Mouse (Mus musculus): ENCODE measurements around the gene Ywhah. TPM values are rescaled to one million over a fixed set of nuclear protein-coding genes. Genes with fewer than 3 reads are reported as not detected.
"Not testable (repeated sequence)": the region's sequence is repeated elsewhere in the genome, so short reads cannot be mapped to it uniquely, and the experiment has no call there.

Ywhah gene
- polyA plus RNA-seq, 1 experiment from 2014 or later, result 431 TPM

GRCm38 (mm10) chr5:33015579-33015978, 3.0 kb upstream of the Ywhah start:
- Histone ChIP-seq H3K9me3 (no peaks in the 10 kb centered on the region), H3K36me3 (no peaks in the 10 kb centered on the region), H3K4me1 (peaks cover 11% of the 10 kb centered on the region; the same call in 1 of the 2 replicates), H3K9ac (no peak overlapping the region), H3K4me3 (replicated peaks) (no peak overlapping the region), H3K27ac (no peak overlapping the region), H3K4me2 (no peak overlapping the region), H3K27me3 (replicated peaks) (no peaks in the 10 kb centered on the region)
- ATAC-seq (ENCODE audit: insufficient read depth, low FRiP score, low read depth), result no peak
- 50% methylated on average over 5 of the region's 5 CpGs for WGBS

DNA sequence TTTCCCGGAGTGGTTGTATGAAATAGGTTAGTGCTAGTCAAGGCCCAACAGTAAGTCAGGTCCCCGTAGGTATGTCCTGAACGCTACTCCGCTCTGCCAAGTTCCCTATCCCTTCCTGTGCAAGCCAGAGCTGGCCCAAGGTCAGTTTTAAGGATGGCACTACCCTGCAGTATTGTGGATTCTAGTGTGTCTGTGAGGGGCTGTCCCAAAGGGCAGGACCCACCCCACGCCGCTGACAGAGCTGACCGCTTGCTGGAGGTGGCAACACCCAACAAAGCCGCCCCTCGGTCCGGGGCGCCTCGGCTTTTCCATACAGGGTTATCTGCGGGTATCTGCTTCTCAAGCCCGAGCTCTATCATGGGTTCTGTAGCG, 441 bp upstream of the Ywhah start:
- no peaks in the 10 kb centered on the region for H3K9me3 ChIP-seq
- no peak; the same call in 1 of the 2 replicates for ATAC-seq (ENCODE audit: insufficient read depth, low FRiP score, low read depth)
- peak overlapping the region; percentile 77; the same call in 1 of the 2 replicates for H3K9ac ChIP-seq

DNA sequence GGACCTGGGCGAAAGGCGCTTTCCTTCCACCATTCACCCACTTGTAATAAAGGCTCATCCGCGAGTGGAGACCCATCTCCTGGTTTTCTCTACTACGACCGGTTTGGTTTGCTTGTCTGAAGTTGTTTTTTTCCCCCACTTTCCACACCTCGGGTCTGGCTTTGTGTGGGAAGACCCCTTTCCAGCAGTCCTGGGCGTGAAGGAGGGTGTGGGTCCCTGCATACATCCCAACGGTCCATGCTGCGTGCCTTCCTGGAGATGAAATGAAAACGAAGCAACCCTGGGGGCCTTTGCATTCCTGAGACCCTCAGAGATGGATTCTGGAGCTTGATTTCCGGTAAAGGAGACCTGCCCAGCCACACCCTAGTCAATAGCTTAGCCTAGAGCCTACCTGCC, 808 bp downstream of the Ywhah start:
- WGBS, result 0% methylated on average over 12 of the region's 12 CpGs
- Histone ChIP-seq H3K4me1 (peaks cover 14% of the 10 kb centered on the region), H3K27me3 (replicated peaks) (no peaks in the 10 kb centered on the region)

More for the DNA sequence above, 441 bp upstream of the Ywhah start:
- Histone ChIP-seq H3K36me3 (no peaks in the 10 kb centered on the region), H3K4me2 (peak overlapping the region; percentile 77), H3K27ac (peak overlapping the region; percentile 95), H3K4me1 (peaks cover 11% of the 10 kb centered on the region), H3K4me3 (replicated peaks) (peak overlapping the region; percentile 69), H3K27me3 (replicated peaks) (no peaks in the 10 kb centered on the region)
- 5% methylated on average over 15 of the region's 15 CpGs for WGBS

DNA sequence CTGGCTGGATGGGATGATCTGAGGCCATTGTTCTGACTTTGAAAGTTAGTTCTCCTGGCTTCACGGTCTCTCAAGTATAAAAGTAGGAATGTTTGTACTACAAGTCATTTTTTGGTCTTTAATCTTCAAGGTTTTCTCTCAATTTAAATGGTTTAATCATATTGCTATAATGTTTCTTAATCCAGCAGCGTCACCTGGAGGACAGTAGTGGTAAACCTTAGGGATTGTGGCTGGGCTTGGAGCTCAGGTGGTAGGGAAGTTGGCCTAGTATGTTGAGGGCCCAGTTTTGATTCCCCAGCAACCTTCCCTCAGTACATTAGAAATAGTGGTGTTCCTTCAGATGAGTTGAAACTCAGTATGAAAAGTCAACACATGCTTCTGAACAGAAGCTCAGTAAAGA, 3.0 kb downstream of the Ywhah start:
- no peak for ATAC-seq (ENCODE audit: insufficient read depth, low FRiP score, low read depth)
- no peak overlapping the region for H3K9ac ChIP-seq
- H3K9me3 ChIP-seq, result no peaks in the 10 kb centered on the region
- H3K36me3 ChIP-seq, result peaks cover 6% of the 10 kb centered on the region; the same call in 1 of the 2 replicates
- no peak overlapping the region for H3K4me2 ChIP-seq
- 77% methylated on average over 2 of the region's 2 CpGs for WGBS
- H3K27ac ChIP-seq, result no peak overlapping the region
- H3K4me1 ChIP-seq, result peaks cover 14% of the 10 kb centered on the region
- no peaks in the 10 kb centered on the region for H3K27me3 ChIP-seq (replicated peaks)
- H3K4me3 ChIP-seq (replicated peaks), result no peak overlapping the region

More for the DNA sequence above, 808 bp downstream of the Ywhah start:
- H3K9me3 ChIP-seq, result no peaks in the 10 kb centered on the region
- peaks cover 3% of the 10 kb centered on the region; the same call in 1 of the 2 replicates for H3K36me3 ChIP-seq
- peak overlapping the region; percentile 99 for H3K27ac ChIP-seq
- H3K4me3 ChIP-seq (replicated peaks), result peak overlapping the region; percentile 69
- H3K9ac ChIP-seq, result peak overlapping the region; percentile 85
- peak overlapping the region; percentile 57 for H3K4me2 ChIP-seq
- ATAC-seq (ENCODE audit: insufficient read depth, low FRiP score, low read depth), result no peak

DNA sequence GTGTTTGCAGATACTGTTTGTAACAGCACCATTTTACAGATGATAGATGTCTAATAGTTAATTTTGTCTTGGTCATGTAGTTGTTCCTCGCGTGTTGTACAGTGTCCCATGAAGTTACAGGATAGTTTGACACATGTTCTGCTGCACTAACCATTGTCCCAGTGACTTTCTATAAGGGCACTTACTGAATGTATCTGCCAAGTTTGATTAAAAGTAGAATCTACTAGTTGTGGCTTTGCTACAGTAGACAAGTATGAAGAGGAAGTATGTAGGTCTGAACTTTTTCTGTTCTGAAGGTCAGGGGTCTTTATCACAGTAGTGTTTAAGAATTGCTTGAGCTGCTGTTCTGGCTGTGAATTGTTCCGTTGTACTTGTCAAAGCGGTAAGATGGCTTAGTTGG, 4.7 kb downstream of the Ywhah start:
- Histone ChIP-seq H3K27ac (no peak overlapping the region), H3K4me1 (peaks cover 9% of the 10 kb centered on the region), H3K4me2 (no peak overlapping the region), H3K9ac (no peak overlapping the region), H3K36me3 (peaks cover 10% of the 10 kb centered on the region; the same call in 1 of the 2 replicates), H3K27me3 (replicated peaks) (no peaks in the 10 kb centered on the region), H3K4me3 (replicated peaks) (no peak overlapping the region), H3K9me3 (no peaks in the 10 kb centered on the region)
- ATAC-seq (ENCODE audit: insufficient read depth, low FRiP score, low read depth), result no peak
- WGBS, result 89% methylated on average over 4 of the region's 4 CpGs

- no peak overlapping the region for H3K27ac ChIP-seq
- no peak overlapping the region for H3K4me2 ChIP-seq
- no peaks in the 10 kb centered on the region for H3K9me3 ChIP-seq
- peaks cover 18% of the 10 kb centered on the region; the same call in 1 of the 2 replicates for H3K36me3 ChIP-seq
- peaks cover 9% of the 10 kb centered on the region for H3K4me1 ChIP-seq
- H3K27me3 ChIP-seq (replicated peaks), result no peaks in the 10 kb centered on the region
- 50% methylated on average over 5 of the region's 5 CpGs for WGBS
- ATAC-seq (ENCODE audit: insufficient read depth, low FRiP score, low read depth), result peak; percentile 27; the same call in 1 of the 2 replicates
- no peak overlapping the region for H3K9ac ChIP-seq
- H3K4me3 ChIP-seq (replicated peaks), result no peak overlapping the region
Measured at GRCm38 (mm10) chr5:33024474-33024873, 5.9 kb downstream of the Ywhah start.

GRCm38 (mm10) chr5:33028656-33029055, 10.0 kb downstream of the Ywhah start:
- Histone ChIP-seq H3K4me2 (no peak overlapping the region), H3K9me3 (no peaks in the 10 kb centered on the region), H3K4me3 (replicated peaks) (no peak overlapping the region), H3K27me3 (replicated peaks) (no peaks in the 10 kb centered on the region), H3K9ac (no peak overlapping the region), H3K27ac (no peak overlapping the region), H3K4me1 (0 out of 2 replicates have a peak, but pooled peaks cover 2% of the 10 kb centered on the region), H3K36me3 (peaks cover 17% of the 10 kb centered on the region; the same call in 1 of the 2 replicates)
- 82% methylated on average over 2 of the region's 2 CpGs for WGBS
- no peak for ATAC-seq (ENCODE audit: insufficient read depth, low FRiP score, low read depth)

DNA sequence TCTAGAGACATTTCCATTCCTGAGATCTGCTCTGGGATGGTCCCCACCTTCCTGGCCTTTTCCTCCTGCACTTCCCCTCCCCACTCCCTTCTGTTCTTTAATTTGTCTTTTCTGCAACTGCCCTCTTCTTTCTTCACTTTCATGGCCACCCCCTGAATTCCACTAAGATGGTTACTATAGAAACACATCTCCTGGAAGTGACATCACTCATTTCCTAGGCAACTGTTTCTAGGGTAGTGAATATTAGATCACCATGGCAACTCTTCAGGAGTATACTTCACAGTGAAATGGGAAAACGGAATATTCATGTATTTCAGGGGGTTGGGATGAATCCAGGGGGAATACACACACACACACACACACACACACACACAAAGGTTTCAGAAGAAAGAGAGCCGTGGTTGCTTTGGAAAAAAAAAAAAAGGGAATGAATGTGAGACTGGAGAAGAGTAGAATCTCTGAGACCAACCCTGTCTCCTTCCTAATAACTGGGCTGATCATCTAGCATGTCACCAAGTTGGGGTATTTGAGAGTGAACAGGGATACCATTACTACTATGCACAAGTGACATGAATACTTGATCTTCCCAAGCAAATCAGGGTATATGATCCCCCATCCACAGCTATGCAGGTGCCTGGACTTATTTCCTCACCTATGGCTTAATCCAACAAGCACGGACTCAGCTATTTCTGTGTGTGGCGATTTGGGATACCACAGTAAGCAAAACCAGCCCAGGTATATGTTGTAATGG, 12.0 kb downstream of the Ywhah start:
- Histone ChIP-seq H3K4me3 (replicated peaks) (no peak overlapping the region), H3K27me3 (replicated peaks) (no peaks in the 10 kb centered on the region), H3K4me2 (no peak overlapping the region), H3K9ac (no peak overlapping the region), H3K9me3 (no peaks in the 10 kb centered on the region), H3K4me1 (no peaks in the 10 kb centered on the region), H3K27ac (no peak overlapping the region), H3K36me3 (peaks cover 13% of the 10 kb centered on the region; the same call in 1 of the 2 replicates)
- 68% methylated on average over 4 of the region's 4 CpGs for WGBS
- ATAC-seq (ENCODE audit: insufficient read depth, low FRiP score, low read depth), result no peak

- Histone ChIP-seq H3K36me3 (0 out of 2 replicates have a peak, but pooled peaks cover 13% of the 10 kb centered on the region), H3K4me1 (no peaks in the 10 kb centered on the region), H3K4me2 (no peak overlapping the region), H3K9me3 (no peaks in the 10 kb centered on the region), H3K27ac (no peak overlapping the region), H3K27me3 (replicated peaks) (no peaks in the 10 kb centered on the region), H3K4me3 (replicated peaks) (no peak overlapping the region), H3K9ac (no peak overlapping the region)
- no peak for ATAC-seq (ENCODE audit: insufficient read depth, low FRiP score, low read depth)
- WGBS, result 73% methylated on average over 10 of the region's 10 CpGs
Measured at GRCm38 (mm10) chr5:33032036-33032773, 13.6 kb downstream of the Ywhah start.

DNA sequence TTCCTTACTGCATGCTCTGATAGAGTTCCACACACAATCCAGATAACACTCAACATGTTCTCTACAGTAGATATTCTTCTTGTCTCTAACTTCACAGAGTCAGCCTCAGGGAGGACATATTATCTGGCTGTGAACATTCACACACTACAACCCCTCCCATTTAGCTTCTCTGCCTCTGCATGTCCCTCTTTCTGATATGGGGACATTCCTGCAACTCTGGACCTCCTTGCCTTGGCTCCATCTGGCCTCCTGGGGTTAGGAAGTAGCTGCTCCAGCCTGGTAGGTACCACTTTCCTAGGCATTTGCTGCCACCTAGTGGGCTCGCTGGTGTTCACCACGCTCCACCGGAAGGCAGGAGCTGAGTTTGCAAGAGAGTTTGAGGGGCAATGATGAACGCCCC, 14.5 kb downstream of the Ywhah start:
- Histone ChIP-seq H3K27me3 (replicated peaks) (no peaks in the 10 kb centered on the region), H3K9ac (no peak overlapping the region), H3K4me3 (replicated peaks) (no peak overlapping the region), H3K36me3 (0 out of 2 replicates have a peak, but pooled peaks cover 10% of the 10 kb centered on the region), H3K4me1 (no peaks in the 10 kb centered on the region), H3K4me2 (no peak overlapping the region), H3K9me3 (no peaks in the 10 kb centered on the region), H3K27ac (no peak overlapping the region)
- peak; percentile 75 for ATAC-seq (ENCODE audit: insufficient read depth, low FRiP score, low read depth)
- WGBS, result 2% methylated on average over 4 of the region's 4 CpGs

GRCm38 (mm10) chr5:33033633-33034032, 15.0 kb downstream of the Ywhah start:
- H3K9ac ChIP-seq; H3K4me2 ChIP-seq; H3K36me3 ChIP-seq; H3K4me1 ChIP-seq; H3K27me3 ChIP-seq (replicated peaks); H3K4me3 ChIP-seq (replicated peaks); H3K27ac ChIP-seq; H3K9me3 ChIP-seq: not testable (repeated sequence)
- ATAC-seq (ENCODE audit: insufficient read depth, low FRiP score, low read depth), result peak; percentile 1; the same call in 1 of the 2 replicates
- WGBS, result 36% methylated on average over 8 of the region's 8 CpGs

DNA sequence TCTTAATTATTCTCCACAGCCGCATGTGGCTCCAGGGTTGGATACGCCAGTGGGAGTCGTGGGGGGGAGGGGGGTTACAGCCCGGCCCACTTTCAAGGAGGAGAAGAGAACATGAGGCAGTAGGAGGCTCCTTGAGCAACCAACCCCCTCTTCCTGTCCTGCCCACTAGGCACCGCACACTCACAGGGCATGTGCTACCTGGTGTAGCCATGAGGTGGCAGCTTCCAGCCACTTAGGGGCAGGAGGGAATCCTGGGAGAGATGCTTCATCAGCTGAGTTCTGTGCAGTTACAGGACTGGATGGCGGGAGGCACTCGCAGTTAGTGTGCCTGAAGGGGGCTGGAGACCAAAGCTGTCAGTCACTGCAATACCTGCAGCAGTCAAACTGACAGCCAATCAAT, 15.5 kb downstream of the Ywhah start:
- no peaks in the 10 kb centered on the region for H3K4me1 ChIP-seq
- no peak overlapping the region for H3K27ac ChIP-seq
- no peak for ATAC-seq (ENCODE audit: insufficient read depth, low FRiP score, low read depth)
- 21% methylated on average over 7 of the region's 7 CpGs for WGBS
- H3K9me3 ChIP-seq, result no peaks in the 10 kb centered on the region
- H3K4me2 ChIP-seq, result no peak overlapping the region
- no peak overlapping the region for H3K9ac ChIP-seq
- no peak overlapping the region for H3K4me3 ChIP-seq (replicated peaks)
- H3K36me3 ChIP-seq, result 0 out of 2 replicates have a peak, but pooled peaks cover 3% of the 10 kb centered on the region
- no peaks in the 10 kb centered on the region for H3K27me3 ChIP-seq (replicated peaks)
